Mouse (Mus musculus): Measurements from ENCODE around the gene Anapc13.

Anapc13 gene

DNA sequence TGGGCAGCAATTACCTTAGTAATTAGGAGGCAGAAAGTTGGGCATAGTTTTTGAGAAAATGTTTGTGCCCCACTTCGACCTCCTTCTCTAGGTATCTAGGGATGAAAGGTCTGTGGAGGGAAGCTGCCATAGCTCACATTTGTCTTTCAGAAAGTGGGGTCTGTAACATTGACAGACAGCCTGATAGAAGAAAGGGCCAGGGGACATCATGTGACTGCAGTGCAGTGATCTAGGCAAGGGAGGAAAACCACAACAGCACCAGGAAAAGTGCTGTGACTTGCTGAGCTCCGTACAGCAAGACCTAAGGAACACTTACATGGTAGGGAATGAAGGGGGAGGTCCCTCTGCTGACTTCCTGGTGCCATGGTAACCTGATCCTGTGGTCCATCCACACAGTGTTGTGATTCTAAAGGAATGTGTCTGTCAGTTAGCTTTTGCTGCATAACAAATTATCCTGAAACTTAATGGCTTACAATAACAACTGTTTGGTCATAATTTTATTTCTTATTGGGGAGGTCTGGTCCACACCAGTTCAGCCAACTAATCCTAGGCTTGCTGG is 5.6 kb downstream of the Anapc13 start:
- no peak for DNase-seq (ENCODE audit: low read depth, low spot score)

DNA sequence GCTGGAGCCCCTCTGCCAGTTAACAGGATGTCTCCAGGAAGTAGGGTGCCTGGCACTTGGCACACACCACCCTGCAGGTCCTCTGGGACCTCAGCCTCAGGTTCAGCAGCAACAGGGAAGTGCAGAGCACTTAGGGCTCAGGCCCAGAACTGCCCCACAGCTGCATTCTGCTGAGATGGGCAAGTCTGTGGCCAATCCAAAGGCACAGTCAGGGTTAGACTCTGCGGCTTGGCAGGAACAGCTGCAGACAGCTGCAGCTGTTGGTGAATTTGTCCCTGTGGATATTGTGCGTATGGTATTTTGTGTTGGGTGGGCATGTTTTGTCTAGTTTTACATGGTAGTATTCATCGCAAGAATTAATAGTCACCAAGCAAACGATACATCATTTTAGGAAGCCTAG is 6.1 kb downstream of the Anapc13 start:
- DNase-seq (ENCODE audit: low read depth, low spot score), result no peak

DNA sequence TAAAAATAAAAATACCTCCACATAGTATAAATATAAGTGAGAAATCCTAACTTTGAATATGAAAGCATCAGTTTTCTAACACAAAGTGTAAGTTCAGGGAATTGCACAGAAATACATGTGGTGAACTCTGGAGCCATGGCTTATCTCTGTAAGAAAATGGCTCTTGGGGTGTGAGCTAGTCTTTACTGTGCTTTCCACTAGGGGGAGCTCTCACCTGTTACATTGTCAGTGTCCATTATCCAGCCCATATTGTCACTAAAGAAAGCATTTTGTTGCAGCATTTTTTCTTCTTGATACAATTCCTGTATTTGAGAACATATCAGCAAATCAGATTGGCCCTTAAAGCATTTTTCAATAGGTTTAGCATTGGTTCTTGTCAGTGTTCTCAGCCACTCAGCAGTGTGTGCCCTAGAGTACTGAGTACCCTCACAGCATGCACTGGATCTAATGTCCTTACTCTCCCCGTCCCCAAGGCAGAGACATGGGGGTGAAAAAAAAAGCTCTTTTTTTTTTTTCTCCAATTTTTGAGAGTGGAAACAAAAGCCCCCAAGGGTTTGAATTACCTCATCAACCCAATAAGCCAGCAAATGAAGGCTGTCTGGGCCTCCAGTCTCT is 6.9 kb downstream of the Anapc13 start:
- DNase-seq (ENCODE audit: low read depth, low spot score), result peak; percentile 77

DNA sequence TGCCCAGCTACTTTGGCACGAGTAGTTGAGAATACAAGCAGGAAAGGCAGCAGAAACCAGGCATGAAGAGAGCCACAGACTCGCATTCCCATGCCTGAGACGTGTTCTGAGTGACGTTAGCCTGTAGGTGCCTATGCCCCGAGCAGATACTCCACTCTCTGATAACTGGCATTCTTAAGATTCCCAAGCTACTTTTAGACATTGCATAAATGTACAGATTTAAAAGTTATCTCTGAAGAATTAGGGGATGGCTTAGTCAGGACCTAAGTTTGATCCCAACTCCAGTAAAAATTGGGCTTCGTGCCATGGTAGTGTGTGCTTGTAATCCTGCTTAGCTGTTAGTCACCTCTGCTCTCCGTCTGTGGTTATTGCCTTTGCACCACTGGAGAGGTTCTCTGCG is 8.4 kb downstream of the Anapc13 start:
- DNase-seq (ENCODE audit: low read depth, low spot score), result no peak

DNA sequence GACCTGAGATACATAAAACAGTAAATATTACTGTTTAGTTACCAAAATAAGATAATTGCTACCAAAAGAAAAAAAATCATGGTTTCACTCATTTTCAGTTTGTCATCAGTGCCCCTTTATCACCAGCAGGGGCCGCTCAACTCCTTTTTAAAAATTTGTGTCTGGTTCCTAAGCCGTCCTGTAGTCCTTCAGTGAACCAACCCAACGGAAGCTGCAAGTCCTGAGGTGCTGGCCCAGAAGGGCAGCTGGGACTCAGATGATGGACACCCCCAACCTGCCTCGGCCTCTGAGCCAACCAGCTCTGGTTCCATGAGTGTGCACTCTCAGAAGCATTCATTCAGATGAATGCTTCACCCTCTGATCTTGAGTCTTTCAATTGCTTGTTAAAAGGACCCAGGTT is 10.5 kb downstream of the Anapc13 start:
- DNase-seq (ENCODE audit: low read depth, low spot score), result peak; percentile 73

DNA sequence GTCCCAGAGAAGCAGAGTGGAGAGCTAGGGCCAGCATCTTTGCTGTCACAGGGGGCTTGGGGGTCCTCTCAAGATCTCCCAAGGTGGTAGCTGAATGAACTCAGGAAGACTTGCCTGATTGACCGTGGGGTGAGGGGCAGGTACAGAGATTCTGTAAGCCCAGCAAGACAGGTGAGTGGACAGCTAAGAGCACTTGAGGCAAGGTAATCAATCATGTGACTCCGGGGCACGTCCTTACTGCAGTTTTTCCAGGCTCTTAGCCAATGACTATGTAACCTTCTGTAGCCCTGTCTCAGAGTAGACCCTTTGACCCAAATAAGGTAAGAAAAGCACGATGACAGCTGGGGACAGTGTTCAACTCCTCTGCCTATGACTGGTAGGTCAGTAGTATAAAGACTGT is 11.0 kb downstream of the Anapc13 start:
- DNase-seq (ENCODE audit: low read depth, low spot score), result no peak

DNA sequence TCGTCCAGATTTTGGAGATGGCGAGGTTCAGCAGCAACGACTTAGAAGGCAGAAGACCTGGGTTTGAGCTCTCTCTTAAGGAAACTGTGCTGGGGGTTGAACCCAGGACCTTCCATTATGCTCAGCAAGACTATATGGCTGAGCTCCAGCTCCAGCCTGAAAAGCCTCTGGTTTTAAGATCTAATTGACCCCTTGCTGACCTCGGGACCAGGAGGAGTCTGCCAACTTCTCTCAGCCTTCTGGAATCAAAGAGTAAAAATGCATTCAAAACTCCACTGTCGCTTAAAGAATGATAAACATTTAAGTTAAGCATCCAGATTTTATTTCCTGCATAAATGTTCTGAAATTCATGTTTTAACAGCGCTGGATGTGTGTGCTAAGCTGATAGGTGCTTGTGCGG is 12.9 kb downstream of the Anapc13 start:
- no peak for DNase-seq (ENCODE audit: low read depth, low spot score)

DNA sequence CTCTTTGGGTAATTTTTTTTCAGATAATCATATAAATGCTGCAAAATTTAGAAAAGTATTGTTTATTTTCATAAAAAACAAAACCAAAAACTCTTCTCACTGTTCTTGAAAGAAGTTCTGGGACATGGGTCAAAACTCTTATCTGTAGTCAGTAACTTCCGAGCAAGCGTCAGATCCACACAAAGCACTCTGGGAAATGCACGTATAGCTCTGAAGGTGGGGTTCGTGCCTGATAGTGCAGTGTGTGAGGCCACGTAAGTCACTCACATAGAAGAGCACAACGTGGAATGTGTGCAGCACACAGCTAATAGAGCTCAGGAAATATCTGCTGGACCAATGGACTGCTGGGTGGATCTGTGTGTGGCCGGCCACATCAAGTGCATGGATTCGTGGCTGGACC is 13.4 kb downstream of the Anapc13 start:
- no peak for DNase-seq (ENCODE audit: low read depth, low spot score)

DNA sequence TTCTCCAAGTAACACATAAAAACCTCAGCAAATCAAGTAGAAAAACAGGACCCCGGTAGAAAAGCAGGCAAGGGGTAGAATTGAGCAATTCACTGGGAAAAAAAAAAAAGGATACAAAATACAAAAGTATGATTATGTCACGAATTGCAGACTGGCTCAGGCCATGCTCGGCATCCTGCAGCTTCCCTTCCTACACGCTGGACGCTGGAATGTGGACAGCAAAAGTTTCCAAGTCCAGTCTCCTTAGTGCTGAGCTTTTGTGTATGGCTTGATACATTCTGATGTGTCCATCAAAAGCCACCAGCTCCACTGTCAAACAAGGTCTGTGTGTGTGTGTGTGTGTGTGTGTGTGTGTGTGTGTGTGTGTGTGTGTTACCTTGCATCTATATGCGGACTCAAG is 15.4 kb downstream of the Anapc13 start:
- DNase-seq (ENCODE audit: low read depth, low spot score), result no peak

DNA sequence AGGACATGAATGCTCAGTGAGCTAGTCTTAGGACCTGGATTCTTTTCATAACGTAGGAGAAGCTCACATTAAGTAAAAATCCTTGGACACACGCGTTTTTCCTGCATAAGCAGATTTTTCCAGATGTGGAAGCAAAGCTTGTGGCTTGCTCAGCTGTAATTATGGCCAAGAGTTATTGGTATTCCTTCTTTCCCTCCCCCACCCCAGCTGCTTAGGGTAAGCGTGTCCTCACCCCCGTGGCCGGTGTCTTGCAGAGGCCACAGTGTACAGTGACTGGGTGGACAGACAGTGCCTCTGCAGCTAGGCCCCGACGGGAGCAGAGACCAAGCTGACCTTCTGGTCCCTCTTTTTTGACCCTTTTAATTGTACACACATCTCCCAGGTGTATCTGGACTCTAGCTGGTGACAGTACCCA is 17.0 kb downstream of the Anapc13 start:
- DNase-seq (ENCODE audit: low read depth, low spot score), result no peak

DNA sequence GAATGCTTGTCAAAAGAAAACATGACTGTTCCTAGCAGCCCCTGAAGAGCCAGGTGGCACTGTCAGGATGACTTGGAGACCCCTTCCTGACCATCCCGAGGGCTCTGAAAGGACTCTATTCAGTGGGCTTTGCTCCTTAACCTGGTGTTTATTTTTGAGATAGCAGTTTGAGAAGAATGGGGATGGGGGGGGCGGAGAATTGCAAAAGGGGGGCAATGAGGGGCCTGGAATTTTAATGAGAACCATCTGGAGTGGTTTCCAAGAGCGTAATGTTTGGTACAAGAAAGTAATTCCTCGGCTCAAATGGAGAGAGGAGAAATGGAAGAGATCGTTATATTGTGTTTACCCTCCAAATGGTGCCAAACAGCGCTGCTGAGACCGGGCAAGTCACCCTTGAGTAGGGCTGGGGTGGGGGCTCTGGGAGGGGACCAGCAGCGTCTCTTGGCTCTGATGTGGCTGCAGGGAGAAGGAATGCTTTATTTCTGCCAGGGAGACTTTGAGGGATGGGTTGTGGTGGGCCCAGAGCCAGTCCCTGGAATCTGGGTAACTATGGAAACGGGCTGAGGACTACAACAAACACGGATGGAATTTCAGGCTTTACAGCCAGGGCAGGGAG is 17.5 kb downstream of the Anapc13 start:
- peak; percentile 82 for DNase-seq (ENCODE audit: low read depth, low spot score)

DNA sequence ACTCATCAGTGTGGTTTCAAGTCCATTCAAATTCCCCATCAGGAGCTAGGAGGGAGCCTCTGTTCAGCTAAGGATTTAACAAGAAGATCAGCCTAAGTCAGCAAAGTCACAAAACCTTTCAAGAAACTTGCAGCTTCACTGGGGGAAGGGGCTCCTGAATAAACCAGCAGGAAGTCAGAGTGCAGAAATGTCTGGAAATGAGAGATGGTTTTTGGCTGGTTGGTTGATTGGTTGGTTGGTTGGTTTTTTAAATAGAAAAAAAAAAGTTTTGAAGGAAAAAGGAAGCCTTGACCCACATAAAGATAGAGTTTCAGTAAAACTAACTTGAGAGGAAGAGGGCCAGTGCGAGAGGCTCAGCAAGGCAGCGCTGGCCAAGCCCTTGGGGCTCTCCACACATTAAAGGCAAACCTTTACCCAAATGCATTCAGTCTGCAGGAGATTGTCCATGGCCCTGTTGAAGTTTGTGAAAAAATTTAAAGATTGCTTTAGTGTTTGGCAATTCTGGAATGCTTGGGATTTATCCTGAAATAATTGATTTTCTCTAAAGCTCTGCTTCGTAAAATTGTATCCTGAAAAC is 19.1 kb downstream of the Anapc13 start:
- no peak for DNase-seq (ENCODE audit: low read depth, low spot score)

DNA sequence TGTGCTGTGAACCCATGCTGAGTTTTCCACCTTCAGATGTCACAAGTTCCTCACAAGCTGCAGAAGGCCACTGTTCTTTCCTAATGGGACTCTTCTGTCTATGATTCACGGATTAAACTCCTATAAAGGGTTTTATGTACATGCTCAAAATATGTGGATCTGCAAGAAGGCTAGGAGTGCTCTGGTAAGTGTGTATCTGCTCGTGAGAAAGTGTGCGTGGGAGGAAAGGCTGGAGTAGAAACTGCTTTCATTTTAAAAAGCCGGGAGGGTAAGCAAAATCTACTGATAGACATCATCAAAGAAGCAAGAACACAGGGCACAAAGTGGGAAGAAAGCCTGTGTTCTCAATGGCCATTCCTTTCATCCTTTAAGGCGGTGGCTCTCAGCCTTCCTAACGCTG is 20.9 kb downstream of the Anapc13 start:
- no peak for DNase-seq (ENCODE audit: low read depth, low spot score)

DNA sequence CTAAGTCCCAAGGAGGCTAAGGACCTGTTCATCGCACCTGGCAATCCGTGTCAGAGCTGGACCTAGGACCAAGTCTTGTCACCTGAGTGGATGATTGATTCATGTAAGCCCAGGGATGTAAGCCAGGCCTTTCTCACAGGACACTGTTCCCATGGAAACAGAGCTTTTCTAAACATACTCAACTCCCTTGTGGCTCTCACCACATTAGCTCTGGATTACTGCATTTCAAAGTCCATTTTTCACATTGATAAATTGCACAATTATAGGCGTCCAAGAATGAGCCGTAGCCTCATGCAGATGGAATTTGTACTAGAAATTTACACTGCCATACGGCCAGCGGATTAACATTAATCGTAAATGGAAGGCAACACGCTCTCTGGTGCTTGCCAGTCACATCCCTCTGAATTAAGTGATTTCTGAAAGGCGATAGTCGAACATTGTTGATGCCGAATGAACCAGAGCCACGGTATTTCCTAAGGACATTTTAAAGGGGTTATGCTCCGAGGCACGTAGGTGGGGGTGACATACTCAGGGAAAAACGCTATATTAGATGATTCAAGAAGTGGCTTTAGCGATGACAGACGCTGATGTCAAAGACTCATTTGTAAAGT is 23.9 kb downstream of the Anapc13 start:
- no peak for DNase-seq (ENCODE audit: low read depth, low spot score)

DNA sequence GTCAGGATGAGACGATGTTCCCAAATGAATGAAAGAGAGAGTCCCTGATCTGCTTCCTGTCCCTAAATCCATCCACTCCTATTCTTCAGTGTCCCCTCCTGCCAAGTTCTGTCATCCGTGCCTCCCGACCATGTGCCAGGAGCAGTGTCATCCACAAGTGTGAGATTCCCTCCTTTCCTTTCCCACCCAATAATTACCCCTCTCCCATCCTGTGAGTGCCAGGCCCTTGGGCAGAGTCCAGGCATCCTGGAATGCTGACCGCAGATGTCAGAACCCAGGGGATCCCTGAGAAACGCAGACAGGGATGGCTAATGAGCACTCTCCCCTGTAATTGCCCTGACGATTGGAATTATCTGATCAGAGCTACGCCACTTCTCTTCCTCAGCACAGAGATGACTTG is 24.5 kb downstream of the Anapc13 start:
- no peak for DNase-seq (ENCODE audit: low read depth, low spot score)

DNA sequence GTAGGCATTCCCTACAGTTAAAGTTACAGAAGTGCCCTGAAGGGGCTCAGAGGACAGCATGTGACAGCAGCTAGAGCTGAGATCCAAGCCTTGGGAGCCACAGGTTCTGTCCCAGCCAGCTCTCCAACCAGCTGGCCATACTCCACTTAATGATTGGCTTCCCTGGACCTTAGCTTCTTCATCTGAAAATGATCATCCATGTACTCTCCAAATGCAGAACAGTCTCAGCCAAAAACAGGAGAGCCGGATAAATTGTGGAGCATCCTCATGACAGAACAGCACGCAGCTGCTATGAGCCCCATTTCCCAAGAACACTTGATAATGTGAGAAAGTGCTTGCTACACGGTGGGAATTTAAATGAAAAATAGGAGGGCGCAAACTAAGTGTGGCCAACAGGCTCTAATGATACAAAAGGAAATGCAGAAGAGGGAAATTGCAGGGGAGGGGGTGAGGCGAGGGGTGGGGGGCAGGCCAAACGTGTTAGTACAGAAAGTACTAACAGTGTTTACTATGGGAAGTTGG is 25.2 kb downstream of the Anapc13 start:
- DNase-seq (ENCODE audit: low read depth, low spot score), result no peak

DNA sequence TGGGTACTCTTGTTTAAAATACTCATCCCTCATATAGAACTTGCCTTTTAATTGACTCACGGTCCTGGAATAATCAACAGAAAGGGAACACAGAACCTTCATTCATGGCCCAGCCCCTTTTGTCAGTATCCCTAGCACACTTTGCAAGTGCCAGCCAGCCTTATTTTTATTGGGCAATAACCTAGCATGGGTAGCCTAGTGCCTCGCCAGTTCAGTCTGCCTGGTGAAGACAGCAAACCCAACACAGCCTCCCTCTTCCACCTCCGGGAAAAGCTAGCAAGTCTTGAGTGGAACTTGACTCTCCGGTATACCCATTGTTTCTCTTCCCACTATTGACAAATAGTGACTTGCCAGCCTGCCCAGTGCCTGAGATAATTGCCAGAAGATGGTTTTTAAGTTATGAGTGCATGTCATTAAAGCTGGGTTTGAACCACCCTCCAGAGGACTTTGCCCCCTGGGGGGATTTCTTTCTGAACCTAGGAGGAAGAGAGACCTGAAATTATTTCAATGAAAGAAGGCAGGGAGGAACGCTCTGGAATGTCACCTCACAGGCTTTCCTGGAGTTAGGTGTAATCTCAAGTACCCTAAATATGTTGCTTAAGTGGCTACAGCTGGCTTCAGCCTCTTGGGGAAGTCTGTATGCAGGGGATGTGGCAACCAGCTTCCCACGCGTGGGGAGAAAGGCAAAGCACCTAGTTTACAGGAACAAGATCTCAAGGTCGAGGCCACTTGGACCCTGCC is 30.4 kb downstream of the Anapc13 start:
- no peak for DNase-seq (ENCODE audit: low read depth, low spot score)

DNA sequence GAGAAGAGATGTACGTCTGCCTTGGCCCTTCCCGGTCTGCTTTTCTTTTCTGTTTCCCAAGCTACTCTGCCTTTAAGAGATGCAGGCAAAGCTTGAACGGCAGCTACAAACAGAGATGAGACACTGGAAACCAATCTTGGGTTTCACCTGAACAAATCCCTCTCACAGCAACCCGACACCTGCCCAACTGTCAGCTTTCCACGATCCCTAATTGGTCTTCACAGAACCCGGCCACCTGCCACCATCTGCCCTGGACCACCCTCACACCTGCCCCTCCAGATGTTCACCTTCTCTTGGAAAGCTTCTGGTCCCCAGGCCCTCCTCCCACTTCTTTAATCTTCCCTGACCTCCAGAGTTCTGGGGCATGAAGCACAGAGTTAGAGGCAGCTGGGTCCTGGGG is 42.0 kb downstream of the Anapc13 start:
- no peak for DNase-seq (ENCODE audit: low read depth, low spot score)

DNA sequence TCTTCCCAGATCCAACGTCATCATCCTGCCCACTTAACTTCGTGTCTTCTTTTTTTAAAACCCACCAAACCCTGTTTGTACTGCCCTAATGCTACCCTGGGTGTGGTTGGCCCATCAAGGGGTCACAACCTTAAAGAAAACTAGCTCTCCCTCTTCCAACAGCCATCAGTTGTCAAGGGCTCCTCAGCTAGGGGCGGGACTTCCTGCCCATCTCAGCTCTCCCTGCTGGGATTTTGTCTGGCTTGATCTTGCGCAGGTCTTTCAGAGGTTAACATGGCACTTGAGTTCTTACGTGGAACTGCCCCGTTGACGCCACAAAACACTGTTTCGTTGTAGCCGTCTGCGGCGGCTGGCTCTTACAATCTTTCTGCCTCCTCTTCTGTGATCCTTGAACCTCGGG is 42.8 kb downstream of the Anapc13 start:
- peak; percentile 74 for DNase-seq (ENCODE audit: low read depth, low spot score)

DNA sequence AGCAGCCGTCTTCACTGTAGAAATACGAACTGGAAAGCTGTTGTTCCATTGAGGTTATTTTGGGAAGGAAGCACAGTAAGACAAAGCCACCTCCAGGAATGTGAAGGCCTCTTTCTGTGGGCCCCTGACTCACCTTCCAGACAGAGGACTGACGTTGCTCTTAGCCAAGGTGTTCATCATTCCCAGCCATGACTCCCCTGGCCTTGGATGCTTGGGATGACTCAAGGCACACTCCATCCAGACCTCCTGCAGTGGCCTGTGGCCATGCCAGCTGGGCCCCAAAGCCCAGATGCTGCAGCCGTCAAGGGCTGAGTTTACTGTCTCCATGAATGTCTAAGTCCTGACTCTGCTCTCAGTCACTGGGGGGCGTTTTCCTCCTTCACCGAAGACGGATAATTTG is 47.3 kb downstream of the Anapc13 start:
- no peak for DNase-seq (ENCODE audit: low read depth, low spot score)

DNA sequence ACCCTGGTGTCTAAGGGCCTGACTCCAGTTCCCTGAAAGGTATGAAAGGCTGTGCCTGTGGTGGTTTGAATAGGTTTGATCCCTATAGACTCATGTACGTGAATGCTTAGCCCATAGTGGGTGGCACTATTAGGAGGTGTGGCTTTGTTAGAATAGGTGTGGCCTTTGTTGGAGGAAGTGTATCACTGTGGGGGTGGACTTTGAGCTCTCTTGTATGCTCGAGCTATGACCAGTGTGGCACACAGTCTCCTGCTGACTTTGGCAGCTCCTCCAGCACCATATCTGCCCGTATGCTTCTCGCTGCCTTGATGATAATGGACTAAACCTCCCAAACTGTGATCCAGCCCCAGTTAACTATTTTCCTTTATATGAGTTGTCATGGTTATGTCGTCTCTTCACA is 49.8 kb downstream of the Anapc13 start:
- DNase-seq (ENCODE audit: low read depth, low spot score), result no peak

DNA sequence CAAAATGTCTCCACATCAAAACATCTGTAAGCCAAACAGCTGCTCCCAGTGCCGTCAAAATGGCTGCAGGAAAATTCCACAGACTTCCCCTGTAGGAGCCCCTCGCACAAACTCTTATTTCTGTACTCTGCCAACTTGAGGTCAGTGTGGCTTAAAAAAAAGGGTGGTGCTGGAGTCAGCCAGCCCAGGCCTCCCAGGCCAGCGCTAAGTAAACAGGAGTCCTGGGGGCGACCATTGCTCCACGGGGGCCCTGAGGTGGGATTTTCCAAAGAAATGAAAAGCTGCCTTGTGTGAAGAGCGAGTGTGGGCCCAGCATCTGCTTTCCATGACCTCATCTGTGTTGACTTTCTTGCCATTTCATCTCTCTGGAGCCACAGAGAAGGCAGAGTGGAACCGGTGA is 55.4 kb downstream of the Anapc13 start:
- DNase-seq (ENCODE audit: low read depth, low spot score), result no peak
